Mouse (Mus musculus) stomach, postnatal 0 days (tissue): ENCODE data around the gene Wnt1. TPM values are rescaled to one million over a fixed set of nuclear protein-coding genes. Genes with fewer than 3 reads are reported as not detected.

Source experiments
- ATAC-seq: fragments of 200-750 bp; cut with Nextera tagmentation; 2 replicates; pipeline ENCODE4 v1.8.0; 2017; ENCODE audit not compliant: low FRiP score, low TSS enrichment
- DNase-seq: peaks from one replicate; pipeline ENCODE4 v3.0.0-alpha.2; 2016; ENCODE audit warnings: low spot score
- H3K27ac ChIP-seq: fragments of 300-500 bp; sonication (generic); replicated peaks from 2 replicates; pipeline ENCODE4 v1.5.1; 2014; ENCODE audit warnings: mild to moderate bottlenecking, control low read depth
- H3K27me3 ChIP-seq: fragments of 300-500 bp; sonication (generic); 2 replicates; pipeline ENCODE4 v1.6.1; 2014; ENCODE audit warnings: low read length; ENCODE audit not compliant: control insufficient read depth, insufficient read depth
- H3K36me3 ChIP-seq: fragments of 300-500 bp; sonication (generic); 2 replicates; pipeline ENCODE4 v1.6.1; 2014; ENCODE audit warnings: low read length, mixed read lengths; ENCODE audit not compliant: control insufficient read depth, insufficient read depth
- H3K4me1 ChIP-seq: fragments of 300-500 bp; sonication (generic); replicated peaks from 2 replicates; pipeline ENCODE4 v1.6.1; 2014; ENCODE audit warnings: antibody characterized with exemption; ENCODE audit not compliant: control insufficient read depth, insufficient read depth
- H3K4me2 ChIP-seq: fragments of 300-500 bp; sonication (generic); replicated peaks from 2 replicates; pipeline ENCODE4 v1.6.1; 2014; ENCODE audit warnings: low read depth, mild to moderate bottlenecking, control low read depth, moderate library complexity
- H3K4me3 ChIP-seq: fragments of 300-500 bp; sonication (generic); 2 replicates; pipeline ENCODE4 v1.5.1; 2014; ENCODE audit warnings: low read depth, low read length, control low read depth
- H3K9ac ChIP-seq: fragments of 300-500 bp; sonication (generic); 2 replicates; pipeline ENCODE4 v1.6.1; 2014; ENCODE audit warnings: mild to moderate bottlenecking, low read length, control low read depth, mixed read lengths
- H3K9me3 ChIP-seq: fragments of 300-500 bp; sonication (generic); 2 replicates; pipeline ENCODE4 v1.6.1; 2016; ENCODE audit warnings: low read length; ENCODE audit not compliant: control insufficient read depth
- CTCF ChIP-seq: IDR thresholded peaks from 2 replicates; pipeline ENCODE4 v1.5.1; 2016; ENCODE audit warnings: antibody characterized with exemption, low read depth, mild to moderate bottlenecking, moderate library complexity
- EP300 ChIP-seq: optimal IDR thresholded peaks from 2 replicates; pipeline ENCODE3; 2016; ENCODE audit warnings: antibody characterized with exemption
- WGBS: fragments of 180-500 bp; shearing (Covaris S2); extraction: QIAGEN DNeasy Blood & Tissue Kit; methylation state at CpG from one replicate; pipeline ENCODE4 v1.1.7; 2014; 5-methylcytosine and 5-hydroxymethylcytosine counted together
- polyA plus RNA-seq: library from polyadenylated mRNA; unstranded; fragments of >200 nt; fragmentation: Nextera tagmentation; extraction: Ambion mirVana; gene quantifications from 2 replicates; pipeline ENCODE4 v1.2.1, GENCODE M21; 2015

Wnt1 gene
- polyA plus RNA-seq, 1 experiment from 2014 or later = not detected

DNA sequence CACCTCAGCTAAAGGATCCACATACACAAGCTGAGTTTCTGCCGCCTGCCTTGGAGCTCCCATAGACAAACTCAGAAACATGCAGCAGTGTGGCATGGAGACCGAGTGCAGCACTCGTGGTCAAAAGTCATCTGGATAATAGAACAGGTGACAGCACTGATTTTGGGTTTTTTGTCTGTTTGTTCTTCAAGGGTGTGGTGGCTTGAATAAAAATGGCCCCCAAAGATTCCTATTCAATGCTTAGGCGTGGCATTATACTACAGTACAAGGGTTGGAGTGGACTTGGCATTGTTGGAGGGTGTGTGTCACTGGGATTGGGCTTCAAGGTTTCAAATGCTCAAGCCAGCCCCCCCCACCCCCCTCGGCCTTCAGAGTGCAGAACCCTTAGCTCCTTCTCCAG is 32.5 kb downstream of the Wnt1 start:
- TF ChIP-seq CTCF (no peak), EP300 (no peak)
- Histone ChIP-seq H3K36me3 (peaks cover 5% of the 10 kb centered on the region), H3K4me3 (no peak overlapping the region), H3K4me1 (no peaks in the 10 kb centered on the region), H3K9me3 (no peaks in the 10 kb centered on the region), H3K9ac (no peak overlapping the region), H3K27me3 (no peaks in the 10 kb centered on the region), H3K4me2 (no peak overlapping the region), H3K27ac (no peak overlapping the region)
- WGBS = 76% methylated on average over 5 of the region's 5 CpGs
- ATAC-seq = no peak
- no peak for DNase-seq

GRCm38 (mm10) chr15:98823434-98823833 is 33.8 kb downstream of the Wnt1 start:
- H3K9ac ChIP-seq = no peak overlapping the region
- H3K36me3 ChIP-seq = peaks cover 4% of the 10 kb centered on the region
- H3K9me3 ChIP-seq = no peaks in the 10 kb centered on the region
- no peaks in the 10 kb centered on the region for H3K4me1 ChIP-seq
- no peak for DNase-seq
- TF ChIP-seq EP300 (no peak), CTCF (peak; percentile 48)
- H3K4me2 ChIP-seq = no peak overlapping the region
- 79% methylated on average over 3 of the region's 3 CpGs for WGBS
- no peak overlapping the region for H3K4me3 ChIP-seq
- no peak overlapping the region for H3K27ac ChIP-seq
- H3K27me3 ChIP-seq = no peaks in the 10 kb centered on the region
- no peak for ATAC-seq

- no peak overlapping the region for H3K9ac ChIP-seq
- TF ChIP-seq EP300 = no peak
- TF ChIP-seq CTCF = no peak
- H3K27ac ChIP-seq = no peak overlapping the region
- DNase-seq = no peak
- WGBS = 89% methylated on average over 7 of the region's 7 CpGs
- H3K4me2 ChIP-seq = no peak overlapping the region
- no peak for ATAC-seq
- no peaks in the 10 kb centered on the region; the same call in 1 of the 2 replicates for H3K4me1 ChIP-seq
- no peak overlapping the region for H3K4me3 ChIP-seq
- H3K27me3 ChIP-seq = no peaks in the 10 kb centered on the region
- no peaks in the 10 kb centered on the region for H3K36me3 ChIP-seq
- H3K9me3 ChIP-seq = no peaks in the 10 kb centered on the region
Observed at GRCm38 (mm10) chr15:98827611-98828011, 38.0 kb downstream of the Wnt1 start.

- peak; percentile 96 for ATAC-seq
Observed at GRCm38 (mm10) chr15:98830736-98831683, 41.4 kb downstream of the Wnt1 start, which contains the start of gene Prkag1. Gene Prkag1 (minus strand): TSS chr15:98831521.

GRCm38 (mm10) chr15:98831684-98832035 is 42.0 kb downstream of the Wnt1 start:
- no peak for TF ChIP-seq EP300
- no peak for TF ChIP-seq CTCF
- Histone ChIP-seq H3K4me1 (no peaks in the 10 kb centered on the region; the same call in 1 of the 2 replicates), H3K27ac (peak overlapping the region; percentile 95), H3K4me2 (peak overlapping the region; percentile 67), H3K4me3 (peak overlapping the region; percentile 78), H3K27me3 (no peaks in the 10 kb centered on the region), H3K36me3 (peaks cover 32% of the 10 kb centered on the region), H3K9me3 (no peaks in the 10 kb centered on the region), H3K9ac (peak overlapping the region; percentile 41; the same call in 1 of the 2 replicates)
- DNase-seq = no peak
- WGBS = 8% methylated on average over 9 of the region's 9 CpGs
- peak; percentile 38 for ATAC-seq

More at GRCm38 (mm10) chr15:98830736-98831683, 41.4 kb downstream of the Wnt1 start, which contains the start of gene Prkag1:
- Histone ChIP-seq H3K4me3 (peak within 1 kb of the TSS; percentile 78), H3K36me3 (peaks cover 28% of the 10 kb centered on the region), H3K9ac (peak within 1 kb of the TSS; percentile 82), H3K27ac (peak within 1 kb of the TSS; percentile 95), H3K9me3 (no peaks in the 10 kb centered on the region), H3K4me1 (no peaks in the 10 kb centered on the region; the same call in 1 of the 2 replicates), H3K27me3 (no peaks in the 10 kb centered on the region), H3K4me2 (peak within 1 kb of the TSS; percentile 67)
- TF ChIP-seq EP300 (peak; percentile 44), CTCF (peak; percentile 69)
- under 1% methylated on average over 65 of the region's 66 CpGs for WGBS
- peak; percentile 98 for DNase-seq
